Mouse (Mus musculus) small intestine, adult 2 months (tissue): ENCODE measurements around the gene Nrg4. TPM values are rescaled to one million over a fixed set of nuclear protein-coding genes. Genes with fewer than 3 reads are reported as not detected.
"Not testable (repeated sequence)": the region's sequence is repeated elsewhere in the genome, so short reads cannot be mapped to it uniquely, and the experiment has no call there.

Source experiments
- H3K27ac ChIP-seq: fragments of 200-500 bp; 2 replicates; pipeline ENCODE4 v1.5.1; 2012; ENCODE audit warnings: low read depth, low read length, control low read depth, inconsistent platforms; ENCODE audit not compliant: insufficient read depth
- H3K27me3 ChIP-seq: fragments of 200-500 bp; 2 replicates; pipeline ENCODE4 v1.6.1; 2012; ENCODE audit warnings: mild to moderate bottlenecking, moderate library complexity, low read length, inconsistent platforms; ENCODE audit not compliant: control insufficient read depth, insufficient read depth
- H3K36me3 ChIP-seq: fragments of 200-500 bp; 2 replicates; pipeline ENCODE4 v1.6.1; 2012; ENCODE audit warnings: mild to moderate bottlenecking, low read length, control low read depth, inconsistent platforms; ENCODE audit not compliant: control insufficient read depth, insufficient read depth
- H3K4me1 ChIP-seq: fragments of 200-500 bp; 2 replicates; pipeline ENCODE4 v1.6.1; 2012; ENCODE audit warnings: low read length, inconsistent platforms, mixed read lengths; ENCODE audit not compliant: control insufficient read depth, insufficient read depth, insufficient read length
- H3K4me3 ChIP-seq: fragments of 200-500 bp; 2 replicates; pipeline ENCODE4 v1.5.1; 2012; ENCODE audit warnings: low read depth, mild to moderate bottlenecking, control low read depth, inconsistent platforms, low read length, moderate library complexity
- CTCF ChIP-seq: fragments of 200-500 bp; IDR thresholded peaks from 2 replicates; pipeline ENCODE4 v1.5.1; 2012; ENCODE audit warnings: low read depth, mild to moderate bottlenecking, control low read depth, inconsistent platforms, low read length, moderate library complexity, mixed read lengths; ENCODE audit not compliant: insufficient replicate concordance, insufficient read length; ENCODE audit errors: extremely low read depth
- POLR2A ChIP-seq: fragments of 200-500 bp; IDR thresholded peaks from 2 replicates; pipeline ENCODE4 v1.6.1; 2012; ENCODE audit warnings: low read depth, mild to moderate bottlenecking, control low read depth, inconsistent platforms, low read length, moderate library complexity
- WGBS: fragments of 180-500 bp; shearing (Covaris S2); methylation state at CpG from one replicate; pipeline ENCODE4 v1.1.7; 2018; 5-methylcytosine and 5-hydroxymethylcytosine counted together
- polyA plus RNA-seq: library from polyadenylated mRNA; depleted of rRNA; stranded (reverse); fragments of >200 nt; gene quantifications from 2 replicates; pipeline ENCODE4 v1.2.3, GENCODE M21; 2012

Nrg4 gene
- polyA plus RNA-seq, 1 experiment: 1.5 TPM

DNA sequence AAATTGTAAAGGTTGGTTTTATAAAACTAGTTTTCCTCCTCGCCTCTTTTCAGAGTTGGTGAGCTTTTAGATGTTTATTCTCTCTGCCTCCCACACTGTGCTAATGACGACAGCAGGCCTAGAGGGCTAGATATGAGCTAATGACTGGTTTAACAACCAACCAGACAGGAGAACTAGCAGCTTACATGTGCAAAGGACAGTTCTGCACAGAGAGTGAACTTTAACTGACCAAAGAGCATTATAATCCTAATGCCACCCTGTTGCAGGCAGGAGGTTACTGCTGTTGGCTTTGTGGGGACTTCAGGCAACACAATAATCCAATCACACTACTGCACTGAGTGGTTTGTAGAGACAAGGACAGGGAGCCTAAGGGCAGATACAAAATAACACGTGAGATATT, 83.4 kb downstream of the Nrg4 start:
- no peak overlapping the region for H3K27ac ChIP-seq
- H3K36me3 ChIP-seq: no peaks in the 10 kb centered on the region
- no peaks in the 10 kb centered on the region for H3K27me3 ChIP-seq
- H3K4me3 ChIP-seq: no peak overlapping the region
- TF ChIP-seq POLR2A: no peak
- TF ChIP-seq CTCF: no peak
- peaks cover 8% of the 10 kb centered on the region; the same call in 1 of the 2 replicates for H3K4me1 ChIP-seq
- 70% methylated on average over 3 of the region's 3 CpGs for WGBS

DNA sequence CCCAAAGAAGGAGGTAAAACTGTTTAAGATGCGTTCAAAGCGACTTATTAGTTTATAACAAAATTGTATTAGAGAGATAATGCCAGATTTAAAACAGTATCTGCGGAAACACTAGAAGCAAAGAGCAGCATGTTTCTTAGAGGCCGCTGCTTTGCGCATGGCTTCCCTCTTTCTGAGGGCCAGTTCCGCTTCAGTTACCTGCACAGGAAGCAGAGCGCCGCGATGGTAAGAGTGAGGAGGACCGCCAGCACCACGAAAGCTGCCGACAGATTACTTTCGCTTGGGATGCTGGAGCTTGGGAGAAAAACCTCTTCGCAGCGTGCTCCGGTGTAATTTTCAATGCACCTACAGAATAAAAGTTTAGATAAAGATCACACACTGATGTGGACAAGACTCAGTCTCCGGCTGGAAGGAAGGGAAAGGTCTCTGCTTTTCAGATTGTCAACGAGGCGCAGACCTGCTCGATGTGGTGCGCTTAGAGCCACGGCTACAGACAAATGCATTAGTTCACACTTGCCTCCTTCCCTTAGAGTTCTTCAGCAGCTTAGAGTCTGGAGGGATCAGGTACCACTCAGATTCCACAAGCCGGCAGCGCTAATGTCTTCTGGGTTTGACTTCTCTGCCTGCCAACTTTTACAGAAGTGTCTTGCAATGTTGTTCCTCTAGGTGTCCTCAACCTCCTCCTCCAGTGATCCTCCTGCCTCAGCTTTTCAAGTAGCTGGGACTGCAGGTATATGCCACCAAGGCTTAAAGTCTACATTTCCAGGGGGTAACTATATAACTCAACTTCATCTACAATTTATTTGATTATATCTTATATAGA, 84.6 kb downstream of the Nrg4 start:
- Histone ChIP-seq H3K4me1 (peaks cover 5% of the 10 kb centered on the region; the same call in 1 of the 2 replicates), H3K27ac (peak overlapping the region; percentile 49; the same call in 1 of the 2 replicates), H3K36me3 (no peaks in the 10 kb centered on the region), H3K4me3 (peak overlapping the region; percentile 56), H3K27me3 (no peaks in the 10 kb centered on the region)
- 37% methylated on average over 24 of the region's 24 CpGs for WGBS
- TF ChIP-seq CTCF (no peak), POLR2A (no peak; the same call in 1 of the 2 replicates)

DNA sequence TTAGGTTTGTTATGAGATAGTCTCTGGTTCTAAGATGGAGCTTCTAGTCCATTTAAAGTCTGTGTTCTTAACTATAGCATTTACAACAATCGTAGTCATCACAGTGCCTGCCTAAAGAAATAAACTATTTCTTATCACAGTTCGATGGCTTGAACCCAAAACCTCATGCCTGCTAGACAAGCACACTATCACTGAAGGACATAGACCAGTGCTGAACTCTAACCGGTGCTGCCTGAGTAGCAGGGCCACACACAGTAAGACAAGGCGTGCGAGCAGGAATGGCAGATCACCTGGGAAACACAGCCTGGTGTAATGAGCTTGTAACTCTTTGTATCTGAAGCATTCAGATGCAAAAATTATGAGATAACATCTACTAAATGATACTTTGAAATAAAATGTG, 85.8 kb downstream of the Nrg4 start:
- WGBS: 47% methylated on average over 5 of the region's 5 CpGs
- Histone ChIP-seq H3K36me3 (no peaks in the 10 kb centered on the region), H3K4me3 (no peak overlapping the region), H3K27ac (no peak overlapping the region), H3K27me3 (no peaks in the 10 kb centered on the region), H3K4me1 (peaks cover 5% of the 10 kb centered on the region; the same call in 1 of the 2 replicates)
- TF ChIP-seq POLR2A (no peak), CTCF (no peak)

DNA sequence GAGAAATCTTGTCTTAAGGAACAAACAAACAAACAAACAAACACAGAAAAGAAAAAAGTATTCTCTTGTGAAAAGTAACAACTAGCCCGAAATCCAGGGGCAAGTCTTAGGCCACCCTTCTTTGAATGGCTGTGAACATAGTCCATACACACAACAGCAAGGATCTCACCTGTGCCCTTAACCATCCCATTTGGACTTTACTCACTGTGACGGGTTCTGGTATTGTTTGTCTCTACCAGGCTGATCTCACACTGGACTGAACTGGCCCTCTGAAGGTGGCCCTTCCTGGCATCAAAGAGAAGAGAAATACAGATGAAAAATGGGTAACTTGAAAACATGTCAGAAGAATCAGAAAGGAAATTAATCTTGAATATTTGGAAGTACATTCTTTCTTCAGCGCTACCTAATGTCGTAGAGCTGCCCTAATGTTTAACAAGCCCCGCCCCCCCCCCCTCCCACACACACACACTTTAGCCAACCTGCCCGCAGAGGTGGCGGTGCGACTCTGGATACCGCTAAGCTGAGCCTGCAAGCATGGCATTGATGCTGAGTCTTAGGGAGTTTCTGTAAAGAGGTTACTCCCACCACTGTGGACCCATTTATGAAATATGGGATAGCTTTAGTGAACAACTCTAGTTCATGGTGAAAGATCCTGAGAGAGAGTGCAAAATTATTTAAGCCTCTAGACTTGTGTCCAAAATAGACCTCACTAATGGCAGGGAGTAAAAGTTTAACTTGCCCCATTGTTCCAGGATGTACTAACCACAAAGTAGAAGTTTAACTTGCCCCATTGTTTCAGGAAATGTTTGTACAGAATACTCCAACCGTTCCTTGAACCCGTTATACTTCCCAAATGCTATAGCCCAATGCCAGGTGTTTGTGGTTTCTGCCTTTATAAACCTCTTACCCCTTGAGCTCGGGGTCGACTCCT, 90.1 kb downstream of the Nrg4 start:
- Histone ChIP-seq H3K4me3 (no peak overlapping the region), H3K4me1 (peaks cover 8% of the 10 kb centered on the region; the same call in 1 of the 2 replicates), H3K27me3 (no peaks in the 10 kb centered on the region), H3K27ac (peak overlapping the region; percentile 3), H3K36me3 (no peaks in the 10 kb centered on the region)
- TF ChIP-seq CTCF (no peak), POLR2A (no peak)
- WGBS: 45% methylated on average over 13 of the region's 13 CpGs

DNA sequence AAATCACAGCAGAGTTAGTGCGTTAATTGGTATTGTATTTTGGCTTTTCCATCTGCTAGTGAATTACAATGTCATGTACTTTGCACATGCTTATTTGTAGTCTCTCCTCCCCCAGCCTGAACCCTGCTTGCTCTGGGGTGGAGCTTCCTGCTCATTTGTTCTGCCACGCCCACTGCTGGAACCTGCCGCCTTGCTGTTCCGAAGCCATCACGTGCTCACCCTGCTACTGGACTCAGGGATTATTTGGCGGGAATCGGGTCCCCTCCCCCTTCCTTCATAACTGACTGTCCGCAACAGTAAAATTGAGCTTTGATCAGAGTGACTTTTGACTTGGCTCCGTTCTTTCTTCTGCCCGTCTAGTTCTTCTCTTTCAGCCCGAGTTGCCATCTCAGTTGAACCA, 93.6 kb downstream of the Nrg4 start:
- not testable (repeated sequence) for H3K27me3 ChIP-seq, H3K4me1 ChIP-seq, H3K4me3 ChIP-seq, H3K36me3 ChIP-seq
- peak overlapping the region; percentile 56 for H3K27ac ChIP-seq
- WGBS: 25% methylated on average over 11 of the region's 11 CpGs

DNA sequence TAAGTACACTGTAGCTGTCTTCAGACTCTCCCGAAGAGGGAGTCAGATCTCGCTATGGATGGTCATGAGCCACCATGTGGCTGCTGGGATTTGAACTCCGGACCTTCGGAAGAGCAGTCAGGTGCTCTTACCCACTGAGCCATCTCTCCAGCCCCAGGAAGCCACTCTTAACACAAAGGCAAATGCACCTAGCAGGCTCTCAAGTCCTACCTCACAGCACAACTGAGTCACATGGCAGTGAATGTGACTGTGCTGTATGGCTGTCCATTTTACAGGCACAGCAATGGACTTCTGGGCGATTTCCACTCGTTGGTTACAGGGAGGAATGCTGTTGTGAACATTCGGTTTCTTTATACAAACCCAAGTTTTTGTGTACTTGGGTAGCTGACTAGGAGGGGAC, 94.1 kb downstream of the Nrg4 start:
- Histone ChIP-seq H3K27me3 (no peaks in the 10 kb centered on the region), H3K36me3 (no peaks in the 10 kb centered on the region), H3K4me3 (no peak overlapping the region), H3K27ac (peak overlapping the region; percentile 52; the same call in 1 of the 2 replicates), H3K4me1 (peaks cover 6% of the 10 kb centered on the region; the same call in 1 of the 2 replicates)
- TF ChIP-seq POLR2A (no peak), CTCF (no peak)
- WGBS: 62% methylated on average over 7 of the region's 7 CpGs

DNA sequence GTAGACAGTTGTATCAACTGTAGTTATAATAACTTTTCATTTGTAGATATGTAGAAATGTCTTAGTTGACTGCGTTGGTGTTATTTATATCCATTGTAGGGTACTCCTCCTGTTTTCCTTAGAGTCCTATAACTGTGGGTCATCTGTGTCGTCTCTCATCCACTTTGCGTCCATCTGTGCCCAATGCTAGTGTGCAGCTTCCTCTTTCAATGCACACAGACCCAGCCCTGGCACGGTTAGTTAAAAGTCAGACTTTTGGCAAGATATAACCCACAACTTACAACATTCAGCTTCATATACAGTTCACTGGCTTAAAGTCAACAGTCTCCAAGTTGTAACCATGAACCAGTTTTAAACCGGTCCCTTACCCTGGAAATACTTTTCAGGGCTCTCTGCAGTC, 94.5 kb downstream of the Nrg4 start:
- Histone ChIP-seq H3K4me1 (peaks cover 6% of the 10 kb centered on the region; the same call in 1 of the 2 replicates), H3K27me3 (no peaks in the 10 kb centered on the region), H3K36me3 (no peaks in the 10 kb centered on the region), H3K27ac (no peak overlapping the region), H3K4me3 (no peak overlapping the region)
- no peak for TF ChIP-seq POLR2A
- no peak for TF ChIP-seq CTCF
- WGBS: 83% methylated on average over 5 of the region's 5 CpGs
